Mouse (Mus musculus) left cerebral cortex, postnatal 25 days (tissue): ENCODE measurements around the gene Letmd1. TPM values are rescaled to one million over a fixed set of nuclear protein-coding genes. Genes with fewer than 3 reads are reported as not detected.
"Not testable (repeated sequence)": the region's sequence is repeated elsewhere in the genome, so short reads cannot be mapped to it uniquely, and the experiment has no call there.

Experiments
- DNase-seq, 2 experiments: peaks; one replicate each; pipeline ENCODE4 v3.0.0; 2022; ENCODE audit warnings: low spot score in 2 of 2, mixed read lengths in 1 of 2
- intact Hi-C: fragments of 180-260 bp; cut with DNase I; formaldehyde crosslinking; loops from one replicate; pipeline ENCODE4 v1.15.1; 2025
- total RNA-seq, 2 experiments: library from RNA; stranded (reverse); gene quantifications; 2 replicates each; pipeline ENCODE4 v1.2.3; 2021

Gene Letmd1
- total RNA-seq = 10 to 100 TPM; 60.7 to 63.6 TPM

- intact Hi-C loops = loop anchor here (2.0 kb wide), 3 partner anchors 26 to 214 kb away; partner anchors contain the start of genes Csrnp2 and Gm5475
- peak; percentile 89 to 93 for DNase-seq
These were observed at the start of gene Letmd1 for GRCm38 (mm10) chr15:100468295-100469188. Gene Letmd1, plus strand, starts transcription at chr15:100469023.

- intact Hi-C loops = no loop called here
- no peak for DNase-seq
These were observed 49.5 kb upstream of the Letmd1 start for GRCm38 (mm10) chr15:100419311-100419710.

- no peak for DNase-seq
- intact Hi-C loops = no loop called here
These were observed 48.7 kb upstream of the Letmd1 start for GRCm38 (mm10) chr15:100419901-100420745.

GRCm38 (mm10) chr15:100421059-100421757, 47.6 kb upstream of the Letmd1 start:
- peak in 1 of 2 experiments; percentile 49 for DNase-seq
- intact Hi-C loops = no loop called here

GRCm38 (mm10) chr15:100421758-100422197, 47.0 kb upstream of the Letmd1 start, which contains the start of gene Gm5475:
Gene Gm5475, plus strand, starts transcription at chr15:100422147.
- DNase-seq = not testable (repeated sequence)
- intact Hi-C loops = loop anchor here (2.0 kb wide), 1 partner anchor 47 kb away; the partner anchor contains the start of gene Letmd1

GRCm38 (mm10) chr15:100422476-100422875, 46.3 kb upstream of the Letmd1 start:
- DNase-seq = peak in 1 of 2 experiments; percentile 49
- intact Hi-C loops = loop anchor here (2.0 kb wide), 1 partner anchor 46 kb away; the partner anchor contains the start of gene Letmd1

GRCm38 (mm10) chr15:100422899-100423860, 45.6 kb upstream of the Letmd1 start:
- intact Hi-C loops = loop anchor here (2.0 kb wide), 1 partner anchor 46 kb away; the partner anchor contains the start of gene Letmd1
- peak; percentile 96 to 98 for DNase-seq

GRCm38 (mm10) chr15:100423916-100424315, 44.9 kb upstream of the Letmd1 start:
- intact Hi-C loops = loop anchor here (2.0 kb wide), 1 partner anchor 45 kb away; the partner anchor contains the start of gene Letmd1
- no peak for DNase-seq

GRCm38 (mm10) chr15:100424396-100425122, 44.3 kb upstream of the Letmd1 start, which contains the start of gene Slc11a2:
Gene Slc11a2, minus strand, starts transcription at chr15:100425072.
- no peak for DNase-seq
- intact Hi-C loops = no loop called here

- intact Hi-C loops = no loop called here
- no peak for DNase-seq
These were observed 40.4 kb upstream of the Letmd1 start for GRCm38 (mm10) chr15:100428296-100428905.

GRCm38 (mm10) chr15:100429959-100430565, 38.8 kb upstream of the Letmd1 start:
- DNase-seq = no peak
- intact Hi-C loops = no loop called here

- intact Hi-C loops = no loop called here
- no peak for DNase-seq
These were observed 35.6 kb upstream of the Letmd1 start for GRCm38 (mm10) chr15:100433234-100433633.

- no peak for DNase-seq
- intact Hi-C loops = no loop called here
These were observed 32.7 kb upstream of the Letmd1 start for GRCm38 (mm10) chr15:100436112-100436511.

- intact Hi-C loops = no loop called here
- no peak for DNase-seq
These were observed 32.3 kb upstream of the Letmd1 start for GRCm38 (mm10) chr15:100436518-100436917.

- intact Hi-C loops = no loop called here
- peak; percentile 84 to 93 for DNase-seq
These were observed 25.5 kb upstream of the Letmd1 start for GRCm38 (mm10) chr15:100443126-100443922.

GRCm38 (mm10) chr15:100446887-100447286, 21.9 kb upstream of the Letmd1 start:
- intact Hi-C loops = no loop called here
- DNase-seq = no peak
